Mouse (Mus musculus): ENCODE results near the gene Lcn5.
A peak's percentile ranks its signal among the peaks of the same experiment; 100 is the strongest.

Lcn5 gene

GRCm38 (mm10) chr2:25657652-25658051, at the start of gene Lcn5:
Gene Lcn5 (plus strand): TSS chr2:25657952.
- no peak for DNase-seq

- DNase-seq, result no peak
Observed at GRCm38 (mm10) chr2:25608671-25609070, 49.1 kb upstream of the Lcn5 start.

DNA sequence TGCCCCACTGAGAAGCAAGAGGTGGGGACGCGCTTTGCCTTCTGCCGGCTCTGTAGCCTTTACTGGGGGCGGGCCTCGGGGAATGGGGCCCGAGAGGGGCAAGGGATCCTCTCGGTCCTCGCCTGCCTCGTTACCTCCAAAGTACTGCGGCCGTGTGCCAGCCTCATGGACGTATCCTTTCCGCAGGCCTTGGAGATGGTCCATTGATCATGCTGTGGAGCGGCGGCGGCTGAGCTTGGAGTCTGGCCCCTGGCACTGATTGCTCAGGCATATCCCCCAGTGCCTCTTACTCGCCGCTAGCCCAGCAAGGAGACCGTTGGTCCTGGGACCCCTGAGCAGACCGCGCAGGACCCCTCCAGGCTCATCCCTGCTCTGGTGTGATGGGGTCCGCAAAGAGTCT, 41.4 kb upstream of the Lcn5 start:
- DNase-seq, result no peak

- no peak for DNase-seq
Observed at GRCm38 (mm10) chr2:25617578-25617977, 40.2 kb upstream of the Lcn5 start, which contains the start of gene Ccdc183. Gene Ccdc183 (minus strand): TSS chr2:25617678.

DNA sequence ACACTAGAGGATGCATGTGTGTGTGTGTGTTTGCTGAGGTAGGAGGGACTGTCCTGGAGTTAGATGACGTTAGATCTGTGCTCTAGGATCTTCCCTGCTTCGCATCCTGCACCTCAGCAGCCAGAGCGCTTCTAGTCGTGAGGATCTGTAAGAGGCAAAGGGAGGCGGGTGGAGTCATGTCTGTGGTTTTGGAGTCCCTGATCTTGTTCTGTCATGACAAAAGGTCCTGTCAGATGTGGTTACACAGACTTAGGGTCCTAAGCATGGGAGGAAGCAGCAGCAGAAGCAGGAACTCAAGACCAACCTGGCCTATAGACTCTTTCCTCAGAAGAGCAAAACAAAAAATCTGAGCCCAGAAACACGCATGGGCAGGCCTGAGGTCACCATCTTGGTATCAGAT, 37.4 kb upstream of the Lcn5 start:
- no peak for DNase-seq

DNA sequence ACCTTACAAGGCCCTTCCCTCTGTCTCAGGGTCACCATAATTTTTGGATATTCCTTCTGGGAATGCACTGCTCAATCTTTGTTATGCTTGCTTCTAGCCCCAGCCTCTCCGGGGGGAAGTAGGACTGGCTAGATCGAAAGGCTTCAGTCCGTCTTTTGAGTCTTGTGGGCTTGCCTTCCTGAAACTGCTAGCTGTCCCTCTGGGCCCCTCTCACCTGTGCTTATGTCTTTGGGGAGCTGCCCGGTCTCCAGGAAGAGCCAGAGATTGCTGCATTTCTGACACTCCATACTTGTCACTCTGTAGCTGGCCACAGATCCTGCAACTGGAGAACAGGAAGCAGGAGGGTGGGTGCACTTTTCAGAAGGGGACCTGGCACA, 36.9 kb upstream of the Lcn5 start:
- DNase-seq, result no peak

DNA sequence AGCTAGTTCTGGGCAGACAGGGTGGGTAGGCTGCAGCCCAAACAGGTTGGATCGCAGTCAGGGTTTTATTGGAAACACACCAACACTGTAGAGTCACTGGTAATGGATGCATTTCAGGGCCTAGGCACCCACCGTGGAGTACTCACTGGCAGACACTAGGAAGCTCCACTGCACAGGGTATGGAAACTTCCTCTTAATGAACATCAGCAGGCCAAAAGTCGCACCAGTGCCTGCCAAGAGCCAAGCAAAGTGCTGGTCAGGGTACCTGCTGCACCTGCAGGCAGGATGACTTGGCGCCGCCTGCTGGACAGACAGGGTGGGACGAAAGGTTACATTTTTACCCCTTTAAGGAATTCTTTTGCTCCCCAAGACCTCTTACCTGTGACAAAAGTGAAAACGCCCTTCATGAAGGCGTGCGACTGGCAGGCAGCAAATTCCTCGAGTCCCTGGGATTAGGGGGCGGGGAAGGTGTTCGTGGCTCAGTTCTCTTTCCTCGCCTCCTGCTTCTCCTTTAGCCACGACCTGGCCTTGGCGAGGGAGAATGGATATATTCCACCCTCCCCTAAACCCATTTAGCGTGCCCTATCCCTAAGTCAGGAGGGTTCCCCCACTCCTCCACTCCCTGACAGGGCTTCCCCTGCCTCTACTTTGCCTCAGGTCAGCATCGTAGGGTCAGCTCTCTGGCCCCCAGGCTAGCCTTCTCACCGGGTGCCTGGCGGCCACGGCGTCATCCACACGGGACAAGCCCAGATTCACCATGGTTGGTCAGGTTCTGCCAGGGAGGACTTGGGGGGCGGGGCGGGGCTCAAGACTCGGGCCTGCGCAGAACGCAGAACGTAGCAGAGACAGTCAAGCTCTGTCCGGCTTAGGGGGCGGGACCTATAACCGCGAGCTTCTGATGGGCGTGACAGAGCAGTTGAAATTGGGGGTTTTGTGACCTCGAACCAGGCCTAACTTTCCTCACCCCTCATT, 36.2 kb upstream of the Lcn5 start, which contains the start of gene Tmem141:
TSS of gene Tmem141 (minus strand) at position 777 of the 972 bp plus-strand sequence.
- peak; percentile 97 for DNase-seq

- no peak for DNase-seq
Observed at GRCm38 (mm10) chr2:25625986-25626385, 31.8 kb upstream of the Lcn5 start.

GRCm38 (mm10) chr2:25627811-25628210, 29.9 kb upstream of the Lcn5 start, which contains the start of gene Fcna:
Gene Fcna (minus strand): TSS chr2:25628030.
- no peak for DNase-seq

- no peak for DNase-seq
Observed at GRCm38 (mm10) chr2:25628738-25629137, 29.0 kb upstream of the Lcn5 start.

GRCm38 (mm10) chr2:25633616-25634015, 24.1 kb upstream of the Lcn5 start:
- DNase-seq, result no peak

DNA sequence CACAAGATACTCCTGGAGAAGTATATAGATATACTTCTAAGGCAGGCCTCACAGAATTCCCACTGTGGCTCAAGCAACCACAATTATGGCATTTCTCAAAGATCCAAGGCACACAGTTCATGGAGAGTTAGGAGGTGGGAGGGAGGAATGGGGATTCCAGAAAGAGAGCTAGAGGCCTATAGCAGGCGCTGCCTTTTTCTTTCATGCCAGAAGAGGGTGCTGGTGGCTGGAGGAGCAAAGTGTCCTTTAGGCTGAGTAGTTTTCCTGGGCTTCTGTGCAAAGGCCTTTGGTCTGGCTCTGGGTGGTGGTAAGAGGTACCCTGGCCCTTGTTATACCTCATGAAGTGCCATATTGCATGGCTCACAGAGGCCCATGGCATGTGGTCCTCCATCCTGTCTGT, 23.7 kb upstream of the Lcn5 start:
- DNase-seq, result no peak

- DNase-seq, result peak; percentile 44
Observed at GRCm38 (mm10) chr2:25639890-25640289, 17.9 kb upstream of the Lcn5 start.

DNA sequence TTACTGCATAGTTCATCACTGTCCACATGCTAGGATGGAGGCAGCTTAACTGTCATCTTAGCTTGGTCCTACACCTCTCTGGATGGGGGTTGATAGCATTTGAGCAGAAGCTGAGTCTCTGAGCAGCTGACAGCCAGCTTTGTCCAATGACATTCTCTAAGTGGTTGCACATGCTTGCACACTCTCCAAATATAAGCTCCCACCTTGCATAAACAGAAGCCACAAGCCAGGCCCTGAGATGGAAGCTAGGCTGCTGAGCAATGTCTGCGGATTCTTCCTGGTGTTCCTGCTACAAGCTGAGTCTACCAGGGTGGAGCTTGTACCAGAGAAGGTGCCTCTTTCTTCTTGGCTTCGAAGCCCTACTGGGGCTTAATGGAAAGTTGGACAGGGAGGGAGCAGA, 4.8 kb upstream of the Lcn5 start, which contains the start of gene Lcn8:
TSS of gene Lcn8 (plus strand) at position 219 of the 400 bp plus-strand sequence.
- DNase-seq, result peak; percentile 10

GRCm38 (mm10) chr2:25654502-25654901, 3.2 kb upstream of the Lcn5 start:
- DNase-seq, result peak; percentile 10

DNA sequence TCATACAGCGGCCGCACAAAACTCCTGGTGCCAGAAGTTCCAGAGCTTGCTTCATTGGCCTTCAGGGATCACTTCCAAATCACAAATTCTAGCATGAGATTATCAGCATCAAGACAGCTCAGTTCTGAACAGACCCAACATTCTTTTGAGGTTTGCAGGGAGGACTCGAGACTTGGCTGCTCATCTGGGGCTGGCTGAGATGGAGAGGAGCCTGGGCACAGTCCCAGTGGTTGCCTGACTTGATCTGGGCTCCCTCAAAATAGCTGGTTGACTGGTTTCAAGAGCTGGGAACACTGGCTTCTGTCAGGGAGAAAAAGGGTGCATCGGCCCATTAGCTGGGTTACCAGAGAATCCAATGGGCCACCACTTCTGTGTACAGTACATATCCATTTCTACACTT, 1.1 kb upstream of the Lcn5 start:
- DNase-seq, result peak; percentile 29

DNA sequence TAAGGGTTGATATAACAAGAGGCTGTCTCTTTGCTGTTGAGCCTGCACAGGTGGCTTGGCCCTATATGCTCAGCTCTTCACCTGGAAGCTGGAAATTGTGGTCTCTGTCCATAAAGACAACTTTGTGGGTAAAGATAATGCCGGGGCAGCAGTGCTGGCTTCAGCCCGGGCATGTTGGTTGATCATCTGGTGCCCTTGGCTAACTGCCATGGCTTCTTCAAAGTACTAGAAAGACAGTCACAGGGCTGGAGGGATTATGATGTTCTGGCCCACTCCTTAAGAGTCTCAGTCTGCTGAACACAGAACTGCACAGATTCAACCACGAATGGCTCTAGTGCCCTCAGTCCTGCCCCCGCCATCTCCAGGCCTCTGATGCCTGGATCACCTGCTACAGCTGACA, 506 bp upstream of the Lcn5 start:
- peak; percentile 6 for DNase-seq

GRCm38 (mm10) chr2:25660279-25660678, 2.5 kb downstream of the Lcn5 start:
- DNase-seq, result no peak

DNA sequence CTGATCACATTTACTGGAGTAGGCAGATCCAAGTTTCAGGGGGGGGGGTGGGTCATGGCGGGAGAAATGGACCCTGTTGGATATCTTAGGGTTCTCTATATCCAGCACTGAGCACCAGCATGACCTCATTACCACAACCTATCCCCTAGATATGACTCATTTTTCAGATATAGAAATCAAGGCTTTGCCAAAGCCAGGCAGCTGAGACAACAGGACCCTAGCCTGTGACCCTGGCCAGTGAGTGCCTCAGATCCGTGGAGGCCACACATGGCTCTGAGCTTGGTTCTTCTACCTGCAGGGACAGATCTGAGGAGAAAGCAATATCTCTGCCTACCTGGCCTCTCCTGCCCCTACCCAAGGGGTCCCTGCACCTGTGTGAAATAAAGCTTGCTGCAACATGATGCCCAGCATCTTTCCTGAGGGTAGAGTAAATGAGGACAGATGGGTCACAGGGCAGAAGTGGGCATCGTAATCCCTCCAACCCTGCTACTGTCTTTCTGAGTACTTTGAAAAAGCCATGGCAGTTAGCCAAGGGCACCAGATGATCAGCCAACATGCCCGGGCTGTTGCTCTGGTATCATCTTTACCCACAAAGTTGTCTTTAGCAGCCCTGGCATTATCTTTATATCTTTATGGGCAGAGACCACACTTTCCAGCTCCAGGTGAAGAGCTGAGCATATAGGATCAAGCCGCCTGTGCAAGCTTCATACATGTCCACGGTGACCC, 3.7 kb downstream of the Lcn5 start:
- no peak for DNase-seq

DNA sequence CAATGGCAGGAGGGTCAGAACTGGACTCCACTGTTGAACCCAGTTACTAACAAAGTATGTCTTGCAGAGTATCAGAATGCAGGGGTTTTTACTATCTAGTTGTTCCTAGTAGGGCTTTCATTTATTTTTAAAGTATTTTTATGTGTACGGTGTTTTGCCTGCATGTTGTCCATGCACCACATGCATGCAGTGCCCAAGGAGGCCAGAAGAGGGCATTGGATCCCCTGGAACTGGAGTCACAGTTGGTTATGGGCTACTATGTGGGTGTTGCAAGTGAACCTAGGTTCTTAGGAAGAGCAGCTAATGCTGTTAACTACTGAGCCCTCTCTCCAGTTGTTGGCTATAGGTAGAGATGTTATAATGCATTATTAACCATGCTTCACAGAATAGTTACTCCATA, 5.8 kb downstream of the Lcn5 start:
- peak; percentile 72 for DNase-seq

- no peak for DNase-seq
Observed at GRCm38 (mm10) chr2:25664125-25664524, 6.4 kb downstream of the Lcn5 start.

DNA sequence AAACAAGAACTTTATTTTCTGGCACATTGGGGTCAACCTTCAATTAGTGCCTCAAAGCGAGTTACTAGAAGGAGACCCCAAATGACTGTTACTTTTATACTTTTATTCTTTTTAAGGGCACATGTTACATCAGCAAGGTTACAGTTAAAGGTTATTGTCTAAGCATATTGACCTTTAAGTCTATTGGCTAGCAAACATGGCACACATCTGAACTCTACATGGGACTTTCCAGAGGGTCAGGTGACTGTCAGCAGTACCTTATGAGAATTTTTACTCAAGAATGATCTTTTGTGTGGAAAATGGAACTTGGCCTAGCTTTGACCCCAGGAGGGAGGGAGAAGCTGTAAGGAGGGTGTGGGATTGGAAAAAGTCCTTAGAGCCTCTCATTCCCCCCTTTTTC, 8.8 kb downstream of the Lcn5 start:
- no peak for DNase-seq

DNA sequence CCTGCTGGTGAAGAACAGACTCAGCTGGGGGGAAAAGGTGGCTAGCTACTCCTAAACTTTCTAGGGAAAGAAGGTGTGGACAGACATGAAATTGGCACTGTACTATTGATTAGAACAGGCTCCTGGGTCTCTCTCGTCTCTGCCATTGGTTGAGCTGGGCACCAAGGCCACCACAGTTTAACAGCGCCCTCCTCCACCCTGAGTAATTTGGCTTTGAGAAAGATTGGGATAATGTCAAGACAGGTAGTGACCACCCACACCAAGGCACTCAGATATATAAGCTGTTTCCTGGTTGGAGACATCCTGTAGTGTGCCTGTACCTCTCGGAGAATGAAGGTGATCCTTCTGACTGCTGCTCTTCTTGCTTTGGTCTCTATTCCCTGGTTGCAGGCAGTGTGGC, 18.7 kb downstream of the Lcn5 start, which contains the start of gene Lcn6:
TSS of gene Lcn6 (plus strand) at position 301 of the 400 bp plus-strand sequence.
- no peak for DNase-seq

GRCm38 (mm10) chr2:25679559-25679958, 21.8 kb downstream of the Lcn5 start:
- no peak for DNase-seq
